Mouse (Mus musculus) left cerebral cortex, adult 2 months (tissue): ENCODE results near the gene Gatm. TPM values are rescaled to one million over a fixed set of nuclear protein-coding genes. Genes with fewer than 3 reads are reported as not detected.

ENCODE experiments used
- DNase-seq, 2 experiments: peaks; one replicate each; pipeline ENCODE4 v3.0.0; 2021 to 2022; ENCODE audit warnings: low spot score in 2 of 2, mixed read lengths in 1 of 2; ENCODE audit errors: extremely low spot score in 1 of 2
- H3K27ac ChIP-seq: fragments of 200-600 bp; 2 replicates; pipeline ENCODE4 v1.8.1; 2022
- H3K4me3 ChIP-seq: fragments of 200-600 bp; 2 replicates; pipeline ENCODE4 v1.8.1; 2022
- CTCF ChIP-seq: fragments of 200-600 bp; IDR thresholded peaks from 2 replicates; pipeline ENCODE4 v1.8.1; 2022; ENCODE audit warnings: antibody characterized with exemption, mild to moderate bottlenecking, moderate library complexity
- intact Hi-C: fragments of 180-260 bp; cut with DNase I; formaldehyde crosslinking; loops from one replicate; pipeline ENCODE4 v1.15.1; 2025
- microRNA-seq, 2 experiments: library from miRNA; unstranded; fragments of <30 nt; microRNA quantifications; one replicate each; pipeline ENCODE4 v1.2.0; 2021
- total RNA-seq, 2 experiments: library from RNA; stranded (reverse); gene quantifications; 2 replicates each; pipeline ENCODE4 v1.2.3; 2021

The Gatm gene
- total RNA-seq, 2 experiments from 2014 or later = 51.8 to 52.0 TPM

GRCm38 (mm10) chr2:122575470-122575869 is 35.6 kb downstream of the Gatm start:
- intact Hi-C loops = no loop called here
- no peak for TF ChIP-seq CTCF
- DNase-seq = no peak
- Histone ChIP-seq H3K27ac (no peak overlapping the region), H3K4me3 (no peak overlapping the region)

GRCm38 (mm10) chr2:122572438-122572837 is 38.7 kb downstream of the Gatm start:
- Histone ChIP-seq H3K27ac (no peak overlapping the region), H3K4me3 (no peak overlapping the region)
- intact Hi-C loops = loop anchor here (5.0 kb wide), 2 partner anchors 45 to 180 kb away; no protein-coding TSS in a partner anchor
- no peak for DNase-seq
- no peak for TF ChIP-seq CTCF

GRCm38 (mm10) chr2:122571326-122571725 is 39.8 kb downstream of the Gatm start:
- DNase-seq = no peak
- TF ChIP-seq CTCF = no peak
- intact Hi-C loops = loop anchor here (5.0 kb wide), 2 partner anchors 46 to 181 kb away; no protein-coding TSS in a partner anchor
- Histone ChIP-seq H3K4me3 (no peak overlapping the region), H3K27ac (no peak overlapping the region)

DNA sequence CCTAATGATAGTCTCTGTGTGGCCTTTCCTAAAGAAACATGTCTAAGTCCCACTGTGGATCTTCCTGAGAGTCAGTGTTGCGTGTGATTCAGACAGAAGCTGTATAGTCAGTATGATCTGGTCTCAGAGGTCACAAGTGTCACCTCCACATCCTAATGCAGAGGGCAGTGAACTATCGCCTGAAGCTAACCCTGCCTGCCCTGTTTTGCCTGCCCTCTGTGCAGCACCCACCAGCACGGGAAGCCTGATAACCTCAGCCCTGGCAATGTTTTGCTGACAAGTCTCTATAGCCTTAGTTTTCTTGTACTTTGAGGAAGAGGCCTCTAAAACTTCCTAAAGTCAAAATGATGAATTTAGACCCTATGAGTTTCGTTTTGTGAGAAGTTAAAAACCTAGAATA is 40.7 kb downstream of the Gatm start:
- no peak for DNase-seq
- Histone ChIP-seq H3K27ac (no peak overlapping the region), H3K4me3 (no peak overlapping the region)
- no peak for TF ChIP-seq CTCF
- intact Hi-C loops = loop anchor here (5.0 kb wide), 2 partner anchors 47 to 182 kb away; no protein-coding TSS in a partner anchor

DNA sequence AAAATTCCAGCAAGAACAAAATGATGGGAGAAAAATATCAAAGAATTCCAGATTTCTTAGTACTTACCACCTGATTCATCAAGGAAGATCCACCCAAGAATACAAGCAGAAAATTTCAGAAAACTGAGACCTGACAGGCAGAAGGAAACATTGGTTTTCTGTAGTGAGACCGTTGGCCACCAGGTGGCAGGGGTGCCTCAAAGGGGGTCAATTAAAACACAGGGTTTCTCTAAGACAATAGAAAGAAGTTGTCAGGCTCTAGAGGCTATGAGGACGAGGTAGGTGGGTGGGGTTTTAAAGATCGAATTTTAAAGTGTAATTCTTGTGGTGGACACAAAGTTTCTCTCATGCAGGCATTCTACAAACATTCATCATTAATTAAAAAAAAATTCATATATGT is 41.7 kb downstream of the Gatm start:
- DNase-seq = peak; percentile 40 to 68
- intact Hi-C loops = loop anchor here (1.0 kb wide), 1 partner anchor 60 kb away; no protein-coding TSS in a partner anchor
- Histone ChIP-seq H3K27ac (no peak overlapping the region), H3K4me3 (no peak overlapping the region)
- TF ChIP-seq CTCF = peak; percentile 85

DNA sequence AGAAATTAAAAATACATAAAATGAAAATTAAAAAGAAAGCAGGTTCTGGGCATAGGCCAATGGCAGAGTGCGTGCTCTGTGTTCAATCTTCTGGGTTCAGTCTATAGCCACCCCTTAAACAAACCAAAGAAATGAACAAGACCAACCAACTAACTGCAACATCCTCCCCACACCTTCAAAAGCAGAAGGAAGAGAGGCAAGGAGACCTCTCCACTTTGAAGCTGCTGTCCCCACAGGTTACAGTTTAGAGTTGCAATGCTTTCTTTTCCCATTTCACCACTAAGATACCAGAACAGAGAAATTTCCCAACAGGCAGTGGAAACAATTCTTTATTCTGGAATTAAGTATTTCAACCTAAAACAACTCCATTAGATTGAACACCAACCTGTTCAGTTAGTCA is 48.9 kb downstream of the Gatm start:
- intact Hi-C loops = no loop called here
- Histone ChIP-seq H3K4me3 (no peak overlapping the region), H3K27ac (no peak overlapping the region)
- no peak for DNase-seq
- TF ChIP-seq CTCF = no peak

- intact Hi-C loops = no loop called here
- DNase-seq = no peak
- Histone ChIP-seq H3K4me3 (no peak overlapping the region), H3K27ac (no peak overlapping the region)
- TF ChIP-seq CTCF = no peak
Measured at GRCm38 (mm10) chr2:122561221-122561620, 49.9 kb downstream of the Gatm start.

DNA sequence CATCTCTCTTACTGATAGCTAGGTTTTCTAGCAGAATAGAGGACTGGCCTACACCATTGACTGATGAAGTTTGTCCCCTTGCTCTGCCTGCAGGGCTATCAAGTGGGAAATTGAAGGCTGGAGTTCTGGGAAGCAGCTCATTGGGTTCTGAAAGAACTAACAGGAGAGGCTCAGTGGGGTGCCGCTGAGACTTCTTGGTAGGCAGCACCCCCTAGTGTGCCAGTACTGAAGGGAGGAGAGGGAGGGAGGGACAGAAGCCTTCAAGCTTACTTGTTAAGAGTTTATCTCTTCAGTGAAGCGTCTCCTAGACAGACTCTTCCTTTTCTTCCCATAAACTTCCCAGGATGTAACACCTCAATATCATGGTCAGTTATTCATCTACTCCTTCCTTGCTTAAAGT is 52.8 kb downstream of the Gatm start:
- H3K27ac ChIP-seq = no peak overlapping the region
- peak; percentile 85 for TF ChIP-seq CTCF
- intact Hi-C loops = loop anchor here (1.0 to 5.0 kb wide), 3 partner anchors 177 to 364 kb away; no protein-coding TSS in a partner anchor
- peak; percentile 47 to 57 for DNase-seq
- H3K4me3 ChIP-seq = no peak overlapping the region

Small RNA genes lying within 50 kb of the gene (microRNA-seq; reads per million reads assigned to microRNA genes)
- gene Mir147 = 0.73 to 1.7 reads per million in 2 experiments

Other genes with a start within 250 kb of the Gatm start
- gene Shf, start 242.1 kb downstream of the Gatm start, total RNA-seq = 10 to 100 TPM; 70.3 to 78.4 TPM
- under 1 TPM in 1 of 2 experiments, not detected in 1; 0.12 TPM for gene Slc28a2, start 184.8 kb downstream of the Gatm start, total RNA-seq
- gene Gm14085, start 126.4 kb downstream of the Gatm start, total RNA-seq = not detected
- gene AA467197, start 25.7 kb upstream of the Gatm start, total RNA-seq = under 1 TPM in 1 of 2 experiments, not detected in 1; 0.49 TPM
- gene Slc30a4, start 91.4 kb upstream of the Gatm start, total RNA-seq = 10 to 100 TPM; 45.9 to 48.5 TPM
- 10 to 100 TPM; 28.2 to 34.3 TPM for gene Bloc1s6, start 127.2 kb upstream of the Gatm start, total RNA-seq
- 1 to 10 TPM; 4.6 to 7.0 TPM for gene Sqor, start 153.9 kb upstream of the Gatm start, total RNA-seq